Mouse (Mus musculus) midbrain, embryonic 16.5 days (tissue): ENCODE data around the gene Tra2b. TPM values are rescaled to one million over a fixed set of nuclear protein-coding genes. Genes with fewer than 3 reads are reported as not detected.
A peak's percentile ranks its signal among the peaks of the same experiment; 100 is the strongest.
"Not testable (repeated sequence)": the region's sequence is repeated elsewhere in the genome, so short reads cannot be mapped to it uniquely, and the experiment has no call there.

Source experiments
- ATAC-seq: fragments of 200-750 bp; cut with Nextera tagmentation; 2 replicates; pipeline ENCODE4 v1.8.0; 2017; ENCODE audit warnings: moderate TSS enrichment
- H3K27ac ChIP-seq: fragments of 300-500 bp; sonication (generic); 2 replicates; pipeline ENCODE4 v1.5.1; 2014; ENCODE audit warnings: mild to moderate bottlenecking, low read length, mixed read lengths
- H3K27me3 ChIP-seq: fragments of 300-500 bp; sonication (generic); 2 replicates; pipeline ENCODE4 v1.6.1; 2014; ENCODE audit warnings: low read depth, low read length, mixed read lengths; ENCODE audit not compliant: control insufficient read depth, insufficient read depth
- H3K36me3 ChIP-seq: fragments of 300-500 bp; sonication (generic); 2 replicates; pipeline ENCODE4 v1.6.1; 2014; ENCODE audit warnings: mild to moderate bottlenecking, low read length, moderate library complexity, mixed read lengths; ENCODE audit not compliant: control insufficient read depth, insufficient read depth
- H3K4me1 ChIP-seq: fragments of 300-500 bp; sonication (generic); 2 replicates; pipeline ENCODE4 v1.6.1; 2014; ENCODE audit warnings: mild to moderate bottlenecking, low read length, mixed read lengths; ENCODE audit not compliant: control insufficient read depth, insufficient read depth
- H3K4me2 ChIP-seq: fragments of 300-500 bp; sonication (generic); 2 replicates; pipeline ENCODE4 v1.6.1; 2014; ENCODE audit warnings: mild to moderate bottlenecking, low read length, mixed read lengths
- H3K4me3 ChIP-seq: fragments of 300-500 bp; sonication (generic); 2 replicates; pipeline ENCODE4 v1.5.1; 2014; ENCODE audit warnings: low read depth, mild to moderate bottlenecking, low read length, moderate library complexity, mixed read lengths
- H3K9ac ChIP-seq: fragments of 300-500 bp; sonication (generic); 2 replicates; pipeline ENCODE4 v1.6.1; 2014; ENCODE audit warnings: low read depth, low read length, mixed read lengths
- H3K9me3 ChIP-seq: fragments of 300-500 bp; sonication (generic); replicated peaks from 2 replicates; pipeline ENCODE4 v1.6.1; 2014; ENCODE audit warnings: mild to moderate bottlenecking, low read length, mixed read lengths; ENCODE audit not compliant: control insufficient read depth, poor library complexity, severe bottlenecking
- WGBS: fragments of 180-500 bp; shearing (Covaris S2); extraction: QIAGEN DNeasy Blood & Tissue Kit; methylation state at CpG from one replicate; pipeline ENCODE4 v1.1.7; 2014; 5-methylcytosine and 5-hydroxymethylcytosine counted together
- polyA plus RNA-seq: library from polyadenylated mRNA; unstranded; fragments of >200 nt; fragmentation: Nextera tagmentation; extraction: Ambion mirVana; gene quantifications from 2 replicates; pipeline ENCODE4 v1.2.1, GENCODE M21; 2015

The Tra2b gene
- 240 and 274 TPM in 2 replicates for polyA plus RNA-seq

GRCm38 (mm10) chr16:22265849-22266376, at the start of gene Tra2b:
Tra2b (minus strand) TSS chr16:22266005.
- no peaks in the 10 kb centered on the region for H3K27me3 ChIP-seq
- H3K4me1 ChIP-seq, result peaks cover 22% of the 10 kb centered on the region
- peak within 1 kb of the TSS; percentile 91 for H3K9ac ChIP-seq
- ATAC-seq, result peak; percentile 98
- WGBS, result under 1% methylated on average over 37 of the region's 38 CpGs
- H3K4me3 ChIP-seq, result peak within 1 kb of the TSS; percentile 78
- H3K27ac ChIP-seq, result peak within 1 kb of the TSS; percentile 95
- peak within 1 kb of the TSS; percentile 73 for H3K4me2 ChIP-seq
- no peaks in the 10 kb centered on the region for H3K36me3 ChIP-seq
- no peaks in the 10 kb centered on the region for H3K9me3 ChIP-seq

- H3K4me1 ChIP-seq, result no peaks in the 10 kb centered on the region
- H3K27ac ChIP-seq, result no peak overlapping the region
- H3K4me3 ChIP-seq, result no peak overlapping the region
- H3K36me3 ChIP-seq, result no peaks in the 10 kb centered on the region
- H3K4me2 ChIP-seq, result no peak overlapping the region
- WGBS, result 23% methylated on average over 1 of the region's 1 CpGs
- ATAC-seq, result no peak
- H3K9ac ChIP-seq, result no peak overlapping the region
- H3K27me3 ChIP-seq, result no peaks in the 10 kb centered on the region
- H3K9me3 ChIP-seq, result no peaks in the 10 kb centered on the region
Observed at GRCm38 (mm10) chr16:22310649-22311048, 44.8 kb upstream of the Tra2b start.

DNA sequence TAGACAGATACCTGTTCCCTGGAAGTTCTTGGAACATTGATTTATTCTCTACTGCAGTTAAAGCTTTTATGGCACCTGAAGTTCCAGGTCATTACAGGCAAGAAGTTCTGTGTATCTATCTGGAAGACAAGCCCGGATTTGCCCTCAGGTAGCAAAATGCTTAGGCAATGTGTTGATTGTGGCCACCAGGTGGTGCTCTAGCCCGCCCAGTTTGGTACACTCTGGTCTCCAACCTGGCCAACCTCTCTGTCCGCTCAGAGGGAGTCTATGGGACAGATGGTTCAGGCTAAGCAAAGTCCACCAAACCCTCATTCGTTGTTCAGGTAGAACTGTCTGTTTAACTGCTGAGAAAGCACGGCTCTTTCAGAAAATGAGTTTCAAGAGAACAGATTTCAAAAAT, 36.8 kb upstream of the Tra2b start:
- Histone ChIP-seq H3K9ac (no peak overlapping the region), H3K4me3 (no peak overlapping the region), H3K4me2 (no peak overlapping the region), H3K27me3 (no peaks in the 10 kb centered on the region), H3K36me3 (no peaks in the 10 kb centered on the region), H3K9me3 (no peaks in the 10 kb centered on the region), H3K27ac (no peak overlapping the region), H3K4me1 (no peaks in the 10 kb centered on the region)
- WGBS, result 28% methylated on average over 5 of the region's 5 CpGs
- no peak for ATAC-seq

DNA sequence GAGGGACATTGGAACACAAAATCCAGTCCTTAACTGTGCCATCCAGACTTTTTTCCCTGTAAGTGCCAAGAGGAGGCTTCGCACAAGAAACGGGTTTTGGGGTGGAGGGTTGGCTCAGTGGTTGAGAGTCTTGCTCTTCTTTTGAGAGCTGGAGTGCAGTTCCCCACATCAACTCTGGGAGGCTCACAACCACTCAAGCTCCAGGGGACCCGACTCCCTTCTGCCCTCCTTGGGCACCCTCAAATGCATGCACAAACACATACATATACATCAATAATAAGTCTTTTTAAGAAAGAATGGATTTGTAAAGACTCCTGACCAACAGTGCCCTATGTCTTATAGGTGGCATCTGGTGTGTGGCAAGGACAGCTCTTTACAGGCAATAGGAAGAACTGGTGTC, 35.6 kb upstream of the Tra2b start:
- H3K27me3 ChIP-seq, result no peaks in the 10 kb centered on the region
- H3K36me3 ChIP-seq, result no peaks in the 10 kb centered on the region
- no peak overlapping the region for H3K27ac ChIP-seq
- ATAC-seq, result no peak
- H3K9me3 ChIP-seq, result no peaks in the 10 kb centered on the region
- H3K4me2 ChIP-seq, result no peak overlapping the region
- no peaks in the 10 kb centered on the region for H3K4me1 ChIP-seq
- H3K4me3 ChIP-seq, result no peak overlapping the region
- WGBS, result 75% methylated on average over 3 of the region's 3 CpGs
- no peak overlapping the region for H3K9ac ChIP-seq

- no peak overlapping the region for H3K4me3 ChIP-seq
- H3K27me3 ChIP-seq, result no peaks in the 10 kb centered on the region
- H3K4me1 ChIP-seq, result no peaks in the 10 kb centered on the region
- WGBS, result 74% methylated on average over 6 of the region's 6 CpGs
- H3K9ac ChIP-seq, result no peak overlapping the region
- H3K36me3 ChIP-seq, result no peaks in the 10 kb centered on the region
- no peak overlapping the region for H3K27ac ChIP-seq
- H3K9me3 ChIP-seq, result no peaks in the 10 kb centered on the region; the same call in 1 of the 2 replicates
- ATAC-seq, result no peak
- H3K4me2 ChIP-seq, result no peak overlapping the region
Observed at GRCm38 (mm10) chr16:22296901-22297300, 31.1 kb upstream of the Tra2b start.

- not testable (repeated sequence) for H3K9me3 ChIP-seq, H3K36me3 ChIP-seq, H3K9ac ChIP-seq, H3K27ac ChIP-seq, H3K27me3 ChIP-seq, ATAC-seq, H3K4me3 ChIP-seq, H3K4me1 ChIP-seq, H3K4me2 ChIP-seq
- 95% methylated on average over 14 of the region's 14 CpGs for WGBS
Observed at GRCm38 (mm10) chr16:22294812-22295211, 29.0 kb upstream of the Tra2b start.

DNA sequence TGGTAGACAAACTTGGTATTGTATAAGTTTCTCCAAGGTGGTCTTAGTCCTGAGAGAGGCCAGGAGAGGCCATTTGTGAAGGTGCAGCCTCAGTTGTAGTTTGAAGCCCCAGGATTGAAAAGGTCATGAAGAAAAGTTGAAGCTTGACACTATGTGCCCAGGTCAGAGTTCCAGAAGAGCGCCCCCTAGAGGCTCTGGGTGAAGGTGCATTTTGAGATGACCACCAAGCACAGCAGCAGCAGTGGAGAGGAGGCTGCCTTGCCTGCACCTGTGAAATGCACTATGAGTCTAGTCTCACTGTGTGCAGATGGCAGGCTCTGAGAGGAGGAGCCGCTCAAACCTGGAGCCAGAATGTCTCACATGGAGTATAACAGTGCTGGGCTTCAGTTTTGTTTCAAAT, 27.8 kb upstream of the Tra2b start:
- no peaks in the 10 kb centered on the region for H3K36me3 ChIP-seq
- no peak overlapping the region for H3K4me2 ChIP-seq
- WGBS, result 56% methylated on average over 2 of the region's 2 CpGs
- ATAC-seq, result no peak
- H3K4me3 ChIP-seq, result no peak overlapping the region
- no peak overlapping the region for H3K27ac ChIP-seq
- H3K4me1 ChIP-seq, result no peaks in the 10 kb centered on the region
- no peak overlapping the region for H3K9ac ChIP-seq
- H3K27me3 ChIP-seq, result no peaks in the 10 kb centered on the region
- no peaks in the 10 kb centered on the region; the same call in 1 of the 2 replicates for H3K9me3 ChIP-seq

GRCm38 (mm10) chr16:22292394-22292793, 26.6 kb upstream of the Tra2b start:
- Histone ChIP-seq H3K27ac (no peak overlapping the region), H3K9me3 (no peaks in the 10 kb centered on the region; the same call in 1 of the 2 replicates), H3K4me1 (no peaks in the 10 kb centered on the region), H3K36me3 (no peaks in the 10 kb centered on the region), H3K27me3 (no peaks in the 10 kb centered on the region), H3K4me2 (no peak overlapping the region), H3K4me3 (no peak overlapping the region), H3K9ac (no peak overlapping the region)
- 87% methylated on average over 4 of the region's 4 CpGs for WGBS
- no peak for ATAC-seq

DNA sequence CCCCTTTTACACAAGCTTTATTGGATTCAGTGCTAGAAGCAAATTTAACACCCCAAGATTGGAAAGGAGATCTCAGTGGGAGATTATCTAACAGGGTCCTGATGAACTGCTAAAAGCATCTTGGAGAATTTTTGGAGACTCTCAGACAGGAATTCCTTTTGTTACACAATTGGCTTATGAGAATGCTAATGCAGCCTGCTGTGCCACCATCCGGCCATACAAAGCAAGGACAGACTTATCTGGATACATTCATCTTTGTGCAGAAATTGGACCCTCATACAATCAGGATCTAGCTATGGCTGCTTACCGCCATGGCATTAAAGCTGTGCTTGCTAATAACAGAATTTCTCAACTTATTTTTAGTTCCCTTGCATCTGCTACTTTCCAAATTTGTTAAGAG, 23.8 kb upstream of the Tra2b start:
- Histone ChIP-seq H3K4me3 (no peak overlapping the region), H3K4me2 (no peak overlapping the region), H3K36me3 (no peaks in the 10 kb centered on the region), H3K4me1 (no peaks in the 10 kb centered on the region), H3K27ac (no peak overlapping the region), H3K27me3 (no peaks in the 10 kb centered on the region), H3K9me3 (no peaks in the 10 kb centered on the region; the same call in 1 of the 2 replicates), H3K9ac (no peak overlapping the region)
- no peak for ATAC-seq
- WGBS, result 32% methylated on average over 2 of the region's 2 CpGs
